Mouse (Mus musculus): ENCODE results near the gene Tln2. TPM values are rescaled to one million over a fixed set of nuclear protein-coding genes. Genes with fewer than 3 reads are reported as not detected.

Tln2 gene
- polyA plus RNA-seq, 1 experiment from 2014 or later, result 30.8 TPM

- ATAC-seq (no peak), DNase-seq (ENCODE audit: low read depth, low spot score) (no peak)
- TF ChIP-seq CTCF (IDR thresholded peaks at IDR 0.05), result no peak
- CTCF ChIA-PET, result interaction anchor here (0.9 kb wide), 1 partner anchor 17 kb away, joined by 3 read pairs; no protein-coding TSS in a partner anchor
- POLR2A ChIA-PET, result no interaction called here
- in situ Hi-C loops (cut with MboI; ENCODE audit: low pct_unique_long_range_greater_than_20kb), result no loop called here
- H3K27me3 ChIP-seq, result no peaks in the 10 kb centered on the region
These were observed 367.8 kb downstream of the Tln2 start for GRCm38 (mm10) chr9:67191488-67192331.

GRCm38 (mm10) chr9:67187686-67188085 is 371.8 kb downstream of the Tln2 start:
- ChIA-PET POLR2A (interaction anchor here (1.1 kb wide), 1 partner anchor 142 kb away, joined by 3 read pairs; no protein-coding TSS in a partner anchor), CTCF (interaction anchor here (1.1 kb wide), 1 partner anchor 20 kb away, joined by 3 read pairs; no protein-coding TSS in a partner anchor)
- ATAC-seq (no peak), DNase-seq (ENCODE audit: low read depth, low spot score) (no peak)
- no peak for TF ChIP-seq CTCF (IDR thresholded peaks at IDR 0.05)
- H3K27me3 ChIP-seq, result no peaks in the 10 kb centered on the region
- in situ Hi-C loops (cut with MboI; ENCODE audit: low pct_unique_long_range_greater_than_20kb), result no loop called here

DNA sequence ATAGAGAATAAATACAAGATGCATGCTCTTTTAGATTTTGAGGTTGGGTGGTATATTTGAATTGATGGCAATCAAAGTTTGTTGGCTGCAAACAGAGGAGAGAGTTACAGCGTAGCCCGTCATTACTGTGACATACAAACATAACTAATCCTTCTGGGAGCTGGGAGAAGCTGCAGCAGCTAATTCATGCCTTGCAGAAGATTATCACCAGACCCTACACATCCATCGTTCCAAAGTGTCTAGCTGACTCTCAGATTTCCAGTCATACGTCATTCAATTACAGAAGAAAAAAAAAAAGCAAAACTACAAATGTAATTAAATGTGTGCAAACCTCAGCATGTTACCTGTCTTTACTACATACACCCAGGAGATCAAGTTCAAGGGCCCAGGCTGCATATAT is 372.3 kb downstream of the Tln2 start:
- CTCF ChIA-PET, result interaction anchor here (1.1 to 1.7 kb wide), 2 partner anchors 21 to 25 kb away, joined by 3 to 4 read pairs; no protein-coding TSS in a partner anchor
- TF ChIP-seq CTCF (IDR thresholded peaks at IDR 0.05), result no peak
- DNase-seq (ENCODE audit: low read depth, low spot score), result no peak
- in situ Hi-C loops (cut with MboI; ENCODE audit: low pct_unique_long_range_greater_than_20kb), result no loop called here
- H3K27me3 ChIP-seq, result no peaks in the 10 kb centered on the region
- no peak for ATAC-seq
- POLR2A ChIA-PET, result interaction anchor here (1.0 kb wide), 1 partner anchor 138 kb away, joined by 3 read pairs; the partner anchor contains the start of gene Tpm1

DNA sequence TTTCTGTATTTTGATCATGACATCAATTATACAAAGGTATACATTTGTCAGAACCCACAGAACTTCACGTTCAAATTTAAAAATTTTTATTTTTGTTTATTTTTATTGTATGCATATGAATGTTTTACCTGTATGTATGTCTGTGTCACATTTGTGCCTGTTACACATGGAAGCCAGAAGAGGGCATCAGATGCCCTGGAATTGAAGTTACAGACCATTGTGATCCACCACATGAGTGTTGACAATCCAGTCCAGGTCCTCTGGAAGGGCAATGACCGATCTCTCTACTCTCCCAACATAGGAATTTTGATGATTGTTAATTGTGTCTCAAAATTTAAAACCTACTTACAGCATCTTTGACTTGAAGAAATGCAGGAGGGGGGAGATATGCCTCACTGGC is 374.9 kb downstream of the Tln2 start:
- ChIA-PET CTCF (no interaction called here), POLR2A (interaction anchor here (0.6 kb wide), 1 partner anchor 238 kb away, joined by 4 read pairs; no protein-coding TSS in a partner anchor)
- TF ChIP-seq CTCF (IDR thresholded peaks at IDR 0.05), result no peak
- in situ Hi-C loops (cut with MboI; ENCODE audit: low pct_unique_long_range_greater_than_20kb), result no loop called here
- no peak for DNase-seq (ENCODE audit: low read depth, low spot score)
- ATAC-seq, result no peak
- no peaks in the 10 kb centered on the region for H3K27me3 ChIP-seq

GRCm38 (mm10) chr9:67183520-67183919 is 376.0 kb downstream of the Tln2 start:
- in situ Hi-C loops (cut with MboI; ENCODE audit: low pct_unique_long_range_greater_than_20kb), result no loop called here
- H3K27me3 ChIP-seq, result no peaks in the 10 kb centered on the region
- ATAC-seq, result no peak
- ChIA-PET CTCF (no interaction called here), POLR2A (interaction anchor here (0.5 kb wide), 1 partner anchor 176 kb away, joined by 5 read pairs; no protein-coding TSS in a partner anchor)
- TF ChIP-seq CTCF (IDR thresholded peaks at IDR 0.05), result no peak
- no peak for DNase-seq (ENCODE audit: low read depth, low spot score)

DNA sequence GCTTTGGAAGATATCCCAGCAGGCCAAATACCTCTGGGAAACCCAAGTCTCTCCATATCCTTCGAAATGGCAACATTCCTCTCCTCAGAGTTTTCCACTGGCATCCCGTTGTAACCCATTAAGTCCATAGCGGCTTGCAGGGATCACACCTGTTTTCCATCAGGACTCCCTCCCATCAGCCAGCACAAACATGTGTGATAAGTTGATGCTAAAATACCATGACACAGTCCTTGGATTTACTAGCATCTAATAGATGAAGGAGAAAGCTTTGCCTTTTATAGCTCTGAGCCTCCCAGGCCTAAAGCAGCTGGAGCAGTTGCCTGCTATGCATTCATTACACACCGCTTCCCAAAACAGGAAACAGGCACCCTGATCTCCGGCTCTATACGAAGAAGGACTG is 377.5 kb downstream of the Tln2 start:
- in situ Hi-C loops (cut with MboI; ENCODE audit: low pct_unique_long_range_greater_than_20kb), result no loop called here
- no peak for DNase-seq (ENCODE audit: low read depth, low spot score)

DNA sequence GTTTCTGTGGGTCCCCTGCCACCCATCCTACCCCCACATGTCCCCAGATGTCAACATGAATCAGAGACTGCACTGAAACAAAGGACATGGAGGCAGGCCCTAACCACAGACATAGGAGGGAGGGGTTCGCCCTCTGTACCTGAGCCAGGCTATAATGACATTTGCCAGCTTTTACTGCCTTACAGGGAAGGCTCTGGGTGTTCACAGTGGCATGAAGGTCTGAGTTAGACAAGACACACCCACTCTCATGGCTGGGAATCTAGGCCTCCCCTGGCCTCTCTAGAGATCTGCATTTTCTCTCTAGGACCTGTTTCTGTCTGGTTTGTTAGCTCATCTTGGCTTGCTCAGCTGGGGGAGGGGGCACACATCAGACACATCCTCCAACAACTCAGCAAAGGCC is 380.8 kb downstream of the Tln2 start:
- no peaks in the 10 kb centered on the region for H3K27me3 ChIP-seq
- no peak for TF ChIP-seq CTCF (IDR thresholded peaks at IDR 0.05)
- DNase-seq (ENCODE audit: low read depth, low spot score), result no peak
- in situ Hi-C loops (cut with MboI; ENCODE audit: low pct_unique_long_range_greater_than_20kb), result no loop called here
- CTCF ChIA-PET, result interaction anchor here (0.7 to 1.8 kb wide), 8 partner anchors 28 to 142 kb away, joined by 3 to 5 read pairs (median 3); no protein-coding TSS in a partner anchor
- POLR2A ChIA-PET, result interaction anchor here (1.2 to 2.5 kb wide), 2 partner anchors 131 to 134 kb away, joined by 3 to 8 read pairs; no protein-coding TSS in a partner anchor
- ATAC-seq, result no peak

More for the DNA sequence above, 377.5 kb downstream of the Tln2 start:
- TF ChIP-seq CTCF (IDR thresholded peaks at IDR 0.05), result no peak
- CTCF ChIA-PET, result no interaction called here
- no peaks in the 10 kb centered on the region for H3K27me3 ChIP-seq
- no peak for ATAC-seq
- POLR2A ChIA-PET, result interaction anchor here (0.7 kb wide), 1 partner anchor 101 kb away, joined by 5 read pairs; no protein-coding TSS in a partner anchor

DNA sequence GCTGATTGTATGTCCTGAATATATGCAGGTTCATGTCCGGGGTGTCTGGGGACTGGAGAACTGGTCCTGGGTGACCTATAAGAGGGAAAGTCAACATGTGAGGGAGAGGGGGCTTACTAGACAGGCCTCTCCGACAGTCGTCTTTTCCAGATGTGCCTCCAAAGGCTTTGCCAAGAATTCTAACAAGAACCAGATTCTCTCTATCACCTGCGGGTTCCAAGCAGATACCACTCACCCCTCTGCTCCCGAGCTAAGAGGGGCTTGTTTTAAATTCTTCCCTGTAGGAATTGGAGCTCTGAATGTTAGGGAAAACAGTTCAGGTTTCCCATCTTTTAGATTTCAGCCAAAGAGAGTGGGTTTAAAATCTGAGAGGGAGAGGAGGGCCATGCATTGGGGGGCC is 381.3 kb downstream of the Tln2 start:
- CTCF ChIA-PET, result interaction anchor here (1.0 to 1.8 kb wide), 4 partner anchors 28 to 141 kb away, joined by 3 to 5 read pairs (median 3); no protein-coding TSS in a partner anchor
- POLR2A ChIA-PET, result interaction anchor here (1.2 to 2.5 kb wide), 2 partner anchors 130 to 134 kb away, joined by 3 to 8 read pairs; no protein-coding TSS in a partner anchor
- DNase-seq (ENCODE audit: low read depth, low spot score), result no peak
- no peaks in the 10 kb centered on the region for H3K27me3 ChIP-seq
- no peak for ATAC-seq
- in situ Hi-C loops (cut with MboI; ENCODE audit: low pct_unique_long_range_greater_than_20kb), result no loop called here
- TF ChIP-seq CTCF (IDR thresholded peaks at IDR 0.05), result no peak

- DNase-seq (ENCODE audit: low read depth, low spot score) (no peak), ATAC-seq (no peak)
These were observed 383.4 kb downstream of the Tln2 start for GRCm38 (mm10) chr9:67176073-67176472.

DNA sequence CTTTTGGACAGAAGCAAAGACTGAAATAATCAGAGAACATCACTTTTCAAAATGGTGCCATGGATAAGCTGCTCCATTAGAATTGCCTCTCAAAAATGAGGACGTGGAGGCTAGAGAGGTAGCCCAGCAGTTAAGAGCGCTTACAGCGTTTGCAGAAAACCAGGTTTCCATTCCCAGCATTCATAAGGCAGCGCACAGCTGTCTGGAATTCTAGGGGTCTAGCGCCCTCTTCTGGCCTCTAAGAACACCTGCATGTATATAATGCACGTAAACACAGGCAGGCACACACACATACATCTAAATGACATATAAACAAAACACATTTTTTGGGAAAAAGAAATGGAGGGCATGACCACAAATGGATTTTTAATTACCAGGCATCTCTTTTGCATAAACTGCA is 385.7 kb downstream of the Tln2 start:
- CTCF ChIA-PET, result no interaction called here
- ATAC-seq, result no peak
- no peaks in the 10 kb centered on the region for H3K27me3 ChIP-seq
- TF ChIP-seq CTCF (IDR thresholded peaks at IDR 0.05), result peak; percentile 47
- POLR2A ChIA-PET, result no interaction called here
- no peak for DNase-seq (ENCODE audit: low read depth, low spot score)
- in situ Hi-C loops (cut with MboI; ENCODE audit: low pct_unique_long_range_greater_than_20kb), result no loop called here

More at GRCm38 (mm10) chr9:67176073-67176472, 383.4 kb downstream of the Tln2 start:
- H3K27me3 ChIP-seq, result no peaks in the 10 kb centered on the region
- CTCF ChIA-PET, result interaction anchor here (1.1 kb wide), 1 partner anchor 70 kb away, joined by 3 read pairs; no protein-coding TSS in a partner anchor
- no peak for TF ChIP-seq CTCF (IDR thresholded peaks at IDR 0.05)
- in situ Hi-C loops (cut with MboI; ENCODE audit: low pct_unique_long_range_greater_than_20kb), result no loop called here
- POLR2A ChIA-PET, result no interaction called here

DNA sequence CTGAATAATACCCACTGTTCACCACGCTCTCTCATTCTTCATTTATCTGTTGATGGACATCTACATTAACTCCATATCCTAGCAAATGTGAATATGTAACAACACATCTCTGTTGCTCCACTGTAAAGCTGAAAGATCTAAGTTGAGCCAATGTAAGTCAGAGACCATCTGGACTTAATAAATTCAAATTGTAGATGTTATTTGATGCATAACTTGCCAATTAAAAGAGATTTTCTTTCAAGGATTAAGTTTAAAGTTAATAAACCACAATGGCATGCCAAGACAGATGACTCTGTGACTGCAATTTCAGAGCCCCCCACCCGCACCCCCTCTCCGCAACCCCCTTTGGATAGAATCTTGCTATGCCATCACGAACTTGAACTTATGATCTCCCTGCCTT is 386.3 kb downstream of the Tln2 start:
- CTCF ChIA-PET, result no interaction called here
- H3K27me3 ChIP-seq, result no peaks in the 10 kb centered on the region
- no peak for TF ChIP-seq CTCF (IDR thresholded peaks at IDR 0.05)
- ATAC-seq (no peak), DNase-seq (ENCODE audit: low read depth, low spot score) (no peak)
- POLR2A ChIA-PET, result no interaction called here
- in situ Hi-C loops (cut with MboI; ENCODE audit: low pct_unique_long_range_greater_than_20kb), result no loop called here

Measured in Patski (cell line).